Mouse (Mus musculus): Measurements from ENCODE around the gene Dnajc15. TPM values are rescaled to one million over a fixed set of nuclear protein-coding genes. Genes with fewer than 3 reads are reported as not detected.

Dnajc15 gene
- polyA plus RNA-seq, 1 experiment: 12.3 TPM

GRCm38 (mm10) chr14:77812890-77813289 lies 62.0 kb downstream of the Dnajc15 start:
- no peak overlapping the region for H3K27ac ChIP-seq (ENCODE audit: control insufficient read depth, insufficient read depth, low read length)
- H3K36me3 ChIP-seq (ENCODE audit: control insufficient read depth, insufficient read depth, low read length): no peaks in the 10 kb centered on the region
- H3K4me1 ChIP-seq (replicated peaks; ENCODE audit: control insufficient read depth, insufficient read depth, low read length): peaks cover 2% of the 10 kb centered on the region
- H3K27me3 ChIP-seq (ENCODE audit: control insufficient read depth, insufficient read depth, low read length): no peaks in the 10 kb centered on the region
- H3K4me3 ChIP-seq (ENCODE audit: control insufficient read depth, insufficient read depth, low read length): no peak overlapping the region
- DNase-seq: no peak
- WGBS: 81% methylated on average over 1 of the region's 1 CpGs
- no peak for TF ChIP-seq POLR2A (IDR thresholded peaks at IDR 0.05; ENCODE audit: control insufficient read depth, extremely low read depth, insufficient read depth, low read length, poor library complexity)
- no peak for TF ChIP-seq CTCF (IDR thresholded peaks at IDR 0.05; ENCODE audit: borderline replicate concordance, control insufficient read depth, extremely low read depth, insufficient read depth, low read length, poor library complexity)

DNA sequence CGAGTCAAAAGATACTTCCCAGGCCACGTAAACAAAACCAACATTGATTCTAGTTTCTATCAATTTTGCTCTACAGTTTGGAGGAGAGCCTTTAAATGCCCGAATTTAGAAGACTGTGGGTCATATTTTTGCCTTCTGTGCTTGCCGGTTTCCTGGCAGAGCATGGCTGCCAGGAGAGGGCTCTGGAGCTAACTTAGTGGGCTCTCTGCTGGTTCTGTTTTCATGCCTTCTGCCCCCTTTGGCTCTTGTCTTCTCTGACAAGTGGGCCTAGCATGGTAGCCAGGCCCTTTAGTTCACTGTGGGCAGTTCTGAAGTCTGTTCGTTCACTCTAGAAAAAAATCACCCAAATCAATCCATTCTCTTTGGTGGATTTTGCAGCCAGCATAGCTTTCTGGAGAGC lies 63.5 kb downstream of the Dnajc15 start:
- Histone ChIP-seq H3K27me3 (ENCODE audit: control insufficient read depth, insufficient read depth, low read length) (no peaks in the 10 kb centered on the region), H3K4me1 (replicated peaks; ENCODE audit: control insufficient read depth, insufficient read depth, low read length) (peaks cover 5% of the 10 kb centered on the region), H3K27ac (ENCODE audit: control insufficient read depth, insufficient read depth, low read length) (no peak overlapping the region), H3K36me3 (ENCODE audit: control insufficient read depth, insufficient read depth, low read length) (no peaks in the 10 kb centered on the region), H3K4me3 (ENCODE audit: control insufficient read depth, insufficient read depth, low read length) (no peak overlapping the region)
- 94% methylated on average over 5 of the region's 5 CpGs for WGBS
- DNase-seq: no peak
- TF ChIP-seq CTCF (IDR thresholded peaks at IDR 0.05; ENCODE audit: borderline replicate concordance, control insufficient read depth, extremely low read depth, insufficient read depth, low read length, poor library complexity) (no peak), POLR2A (IDR thresholded peaks at IDR 0.05; ENCODE audit: control insufficient read depth, extremely low read depth, insufficient read depth, low read length, poor library complexity) (no peak)

- TF ChIP-seq POLR2A (IDR thresholded peaks at IDR 0.05; ENCODE audit: control insufficient read depth, extremely low read depth, insufficient read depth, low read length, poor library complexity): no peak
- no peak for TF ChIP-seq CTCF (IDR thresholded peaks at IDR 0.05; ENCODE audit: borderline replicate concordance, control insufficient read depth, extremely low read depth, insufficient read depth, low read length, poor library complexity)
- H3K4me3 ChIP-seq (ENCODE audit: control insufficient read depth, insufficient read depth, low read length): no peak overlapping the region
- 92% methylated on average over 4 of the region's 4 CpGs for whole genome bisulfite sequencing
- H3K36me3 ChIP-seq (ENCODE audit: control insufficient read depth, insufficient read depth, low read length): no peaks in the 10 kb centered on the region
- H3K4me1 ChIP-seq (replicated peaks; ENCODE audit: control insufficient read depth, insufficient read depth, low read length): peaks cover 5% of the 10 kb centered on the region
- no peak for DNase-seq
- no peak overlapping the region for H3K27ac ChIP-seq (ENCODE audit: control insufficient read depth, insufficient read depth, low read length)
- no peaks in the 10 kb centered on the region for H3K27me3 ChIP-seq (ENCODE audit: control insufficient read depth, insufficient read depth, low read length)
Observed at GRCm38 (mm10) chr14:77807836-77808235, 67.1 kb downstream of the Dnajc15 start.

- WGBS: 63% methylated on average over 5 of the region's 5 CpGs
- TF ChIP-seq CTCF (IDR thresholded peaks at IDR 0.05; ENCODE audit: borderline replicate concordance, control insufficient read depth, extremely low read depth, insufficient read depth, low read length, poor library complexity) (no peak), POLR2A (IDR thresholded peaks at IDR 0.05; ENCODE audit: control insufficient read depth, extremely low read depth, insufficient read depth, low read length, poor library complexity) (no peak)
- no peak for DNase-seq
- Histone ChIP-seq H3K36me3 (ENCODE audit: control insufficient read depth, insufficient read depth, low read length) (no peaks in the 10 kb centered on the region), H3K4me1 (replicated peaks; ENCODE audit: control insufficient read depth, insufficient read depth, low read length) (peaks cover 5% of the 10 kb centered on the region), H3K27me3 (ENCODE audit: control insufficient read depth, insufficient read depth, low read length) (no peaks in the 10 kb centered on the region), H3K4me3 (ENCODE audit: control insufficient read depth, insufficient read depth, low read length) (no peak overlapping the region), H3K27ac (ENCODE audit: control insufficient read depth, insufficient read depth, low read length) (no peak overlapping the region)
Observed at GRCm38 (mm10) chr14:77806345-77806744, 68.6 kb downstream of the Dnajc15 start.

- WGBS: 94% methylated on average over 5 of the region's 5 CpGs
- H3K36me3 ChIP-seq (ENCODE audit: control insufficient read depth, insufficient read depth, low read length): no peaks in the 10 kb centered on the region
- no peak for DNase-seq
- H3K27me3 ChIP-seq (ENCODE audit: control insufficient read depth, insufficient read depth, low read length): no peaks in the 10 kb centered on the region
- H3K4me1 ChIP-seq (replicated peaks; ENCODE audit: control insufficient read depth, insufficient read depth, low read length): no peaks in the 10 kb centered on the region
- no peak overlapping the region for H3K27ac ChIP-seq (ENCODE audit: control insufficient read depth, insufficient read depth, low read length)
- TF ChIP-seq POLR2A (IDR thresholded peaks at IDR 0.05; ENCODE audit: control insufficient read depth, extremely low read depth, insufficient read depth, low read length, poor library complexity): no peak
- no peak for TF ChIP-seq CTCF (IDR thresholded peaks at IDR 0.05; ENCODE audit: borderline replicate concordance, control insufficient read depth, extremely low read depth, insufficient read depth, low read length, poor library complexity)
- no peak overlapping the region for H3K4me3 ChIP-seq (ENCODE audit: control insufficient read depth, insufficient read depth, low read length)
Observed at GRCm38 (mm10) chr14:77802268-77802630, 72.7 kb downstream of the Dnajc15 start.

DNA sequence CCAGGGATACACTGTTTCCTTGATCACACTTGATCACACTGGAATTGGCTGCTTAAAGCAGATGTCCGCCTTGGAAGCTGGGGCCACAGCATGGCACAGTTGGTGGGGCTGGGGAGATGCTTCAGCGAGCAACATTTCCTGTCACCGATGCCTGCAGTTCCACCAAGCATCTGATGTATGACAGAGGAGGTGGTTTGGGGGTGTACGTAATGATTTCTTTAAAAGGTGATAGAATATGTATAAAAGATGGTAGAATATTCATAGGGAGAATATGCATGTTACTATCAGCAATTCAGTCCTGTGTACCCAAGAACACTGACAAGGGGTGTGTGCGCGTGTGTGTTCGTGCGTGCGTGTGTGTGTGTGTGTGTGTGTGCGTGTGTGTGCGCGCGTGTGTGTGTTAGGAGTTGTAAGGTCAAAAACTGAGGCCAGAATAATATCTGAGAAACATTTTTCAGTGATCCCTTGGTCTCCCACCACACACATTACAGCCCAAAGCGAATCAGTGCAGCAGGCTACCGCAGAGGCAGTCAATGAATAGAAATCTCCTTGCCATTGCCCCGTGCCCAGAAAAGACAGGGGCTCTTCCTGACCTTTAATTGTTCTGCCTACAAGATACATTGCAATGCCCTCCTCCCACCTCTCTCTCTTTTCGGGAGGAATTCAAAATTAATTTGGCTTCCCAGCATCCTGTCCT lies 73.2 kb downstream of the Dnajc15 start:
- Histone ChIP-seq H3K27me3 (ENCODE audit: control insufficient read depth, insufficient read depth, low read length) (no peaks in the 10 kb centered on the region), H3K27ac (ENCODE audit: control insufficient read depth, insufficient read depth, low read length) (no peak overlapping the region), H3K36me3 (ENCODE audit: control insufficient read depth, insufficient read depth, low read length) (no peaks in the 10 kb centered on the region), H3K4me3 (ENCODE audit: control insufficient read depth, insufficient read depth, low read length) (no peak overlapping the region), H3K4me1 (replicated peaks; ENCODE audit: control insufficient read depth, insufficient read depth, low read length) (no peaks in the 10 kb centered on the region)
- DNase-seq: no peak
- 92% methylated on average over 17 of the region's 17 CpGs for WGBS
- TF ChIP-seq CTCF (IDR thresholded peaks at IDR 0.05; ENCODE audit: borderline replicate concordance, control insufficient read depth, extremely low read depth, insufficient read depth, low read length, poor library complexity) (no peak), POLR2A (IDR thresholded peaks at IDR 0.05; ENCODE audit: control insufficient read depth, extremely low read depth, insufficient read depth, low read length, poor library complexity) (no peak)

DNA sequence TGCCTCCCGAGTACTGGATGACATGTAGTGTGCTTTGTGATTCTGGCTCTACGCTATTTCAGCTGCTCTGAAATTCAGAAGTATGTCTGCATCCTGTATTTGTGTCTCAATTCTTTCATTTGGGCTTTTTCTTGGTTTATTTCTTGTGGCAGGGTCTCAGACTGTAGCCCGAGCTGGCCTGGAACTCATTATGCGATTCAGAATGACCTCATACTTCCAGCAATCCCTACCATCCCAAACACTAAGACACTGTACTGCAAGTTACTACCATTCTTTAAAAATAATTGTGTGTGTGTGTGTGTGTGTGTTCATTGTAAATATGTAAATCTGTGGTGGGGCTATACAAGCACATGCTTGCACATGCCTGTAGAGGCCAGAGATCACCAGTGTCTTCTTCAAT lies 78.4 kb downstream of the Dnajc15 start:
- no peak overlapping the region for H3K4me3 ChIP-seq (ENCODE audit: control insufficient read depth, insufficient read depth, low read length)
- TF ChIP-seq CTCF (IDR thresholded peaks at IDR 0.05; ENCODE audit: borderline replicate concordance, control insufficient read depth, extremely low read depth, insufficient read depth, low read length, poor library complexity): no peak
- no peak for TF ChIP-seq POLR2A (IDR thresholded peaks at IDR 0.05; ENCODE audit: control insufficient read depth, extremely low read depth, insufficient read depth, low read length, poor library complexity)
- no peaks in the 10 kb centered on the region for H3K36me3 ChIP-seq (ENCODE audit: control insufficient read depth, insufficient read depth, low read length)
- over 99% methylated on average over 4 of the region's 4 CpGs for WGBS
- H3K27ac ChIP-seq (ENCODE audit: control insufficient read depth, insufficient read depth, low read length): no peak overlapping the region
- H3K27me3 ChIP-seq (ENCODE audit: control insufficient read depth, insufficient read depth, low read length): no peaks in the 10 kb centered on the region
- no peaks in the 10 kb centered on the region for H3K4me1 ChIP-seq (replicated peaks; ENCODE audit: control insufficient read depth, insufficient read depth, low read length)
- no peak for DNase-seq
